Mouse (Mus musculus) heart, embryonic 15.5 days (tissue): ENCODE measurements around the gene Fbxo40. TPM values are rescaled to one million over a fixed set of nuclear protein-coding genes. Genes with fewer than 3 reads are reported as not detected.
A peak's percentile ranks its signal among the peaks of the same experiment; 100 is the strongest.

Source experiments
- ATAC-seq: fragments of 200-750 bp; cut with Nextera tagmentation; replicated peaks from 2 replicates; pipeline ENCODE4 v1.8.0; 2017; ENCODE audit warnings: low read depth, moderate TSS enrichment; ENCODE audit not compliant: insufficient number of reproducible peaks, insufficient read depth, low FRiP score
- H3K27ac ChIP-seq: fragments of 300-500 bp; sonication (generic); 2 replicates; pipeline ENCODE4 v1.5.1; 2015; ENCODE audit warnings: mild to moderate bottlenecking, inconsistent platforms
- H3K27me3 ChIP-seq: fragments of 300-500 bp; sonication (generic); 2 replicates; pipeline ENCODE4 v1.6.1; 2015; ENCODE audit warnings: inconsistent platforms
- H3K36me3 ChIP-seq: fragments of 300-500 bp; sonication (generic); 2 replicates; pipeline ENCODE4 v1.6.1; 2015; ENCODE audit warnings: mild to moderate bottlenecking, inconsistent platforms
- H3K4me1 ChIP-seq: fragments of 300-500 bp; sonication (generic); replicated peaks from 2 replicates; pipeline ENCODE4 v1.6.1; 2015; ENCODE audit warnings: inconsistent platforms
- H3K4me2 ChIP-seq: fragments of 300-500 bp; sonication (generic); 2 replicates; pipeline ENCODE4 v1.6.1; 2015; ENCODE audit warnings: inconsistent platforms, mild to moderate bottlenecking, moderate library complexity
- H3K4me3 ChIP-seq: fragments of 300-500 bp; sonication (generic); 2 replicates; pipeline ENCODE4 v1.5.1; 2015; ENCODE audit warnings: mild to moderate bottlenecking, inconsistent platforms
- H3K9ac ChIP-seq: fragments of 300-500 bp; sonication (generic); 2 replicates; pipeline ENCODE4 v1.6.1; 2015; ENCODE audit warnings: mild to moderate bottlenecking, inconsistent platforms
- H3K9me3 ChIP-seq: fragments of 300-500 bp; sonication (generic); replicated peaks from 2 replicates; pipeline ENCODE4 v1.6.1; 2016; ENCODE audit warnings: inconsistent platforms
- WGBS: fragments of 180-500 bp; shearing (Covaris S2); methylation state at CpG from one replicate; pipeline ENCODE4 v1.1.7; 2015; ENCODE audit warnings: mixed read lengths; 5-methylcytosine and 5-hydroxymethylcytosine counted together
- polyA plus RNA-seq: library from polyadenylated mRNA; unstranded; fragments of >200 nt; fragmentation: Nextera tagmentation; extraction: Ambion mirVana; gene quantifications from 2 replicates; pipeline ENCODE4 v1.2.1, GENCODE M21; 2015

The Fbxo40 gene
- polyA plus RNA-seq, 1 experiment from 2014 or later: 13.8 TPM

DNA sequence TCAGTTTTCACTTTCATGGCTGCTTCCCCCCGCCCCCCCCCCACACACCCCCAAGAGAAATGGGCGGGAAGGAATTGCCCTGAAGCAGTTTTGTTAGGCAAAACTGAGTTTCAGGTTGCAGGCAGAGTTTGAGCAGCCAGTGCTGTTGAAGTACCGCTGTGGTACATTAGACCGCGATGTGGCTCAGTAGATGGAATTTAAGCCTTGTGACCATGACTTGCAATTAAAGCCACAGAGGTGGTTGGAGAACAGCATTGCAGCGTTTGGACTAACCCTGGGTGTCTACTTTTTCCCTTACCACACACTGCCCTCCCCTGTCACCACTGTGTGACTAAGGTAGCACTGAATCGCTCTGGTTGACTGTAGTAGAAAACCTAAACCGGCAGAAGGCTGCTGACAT, 774 bp downstream of the Fbxo40 start:
- H3K4me1 ChIP-seq: peaks cover 23% of the 10 kb centered on the region
- H3K36me3 ChIP-seq: no peaks in the 10 kb centered on the region
- ATAC-seq: peak; percentile 77
- no peaks in the 10 kb centered on the region for H3K9me3 ChIP-seq
- no peaks in the 10 kb centered on the region for H3K27me3 ChIP-seq
- WGBS: 38% methylated on average over 8 of the region's 8 CpGs
- peak overlapping the region; percentile 53 for H3K4me3 ChIP-seq
- H3K9ac ChIP-seq: peak overlapping the region; percentile 44
- peak overlapping the region; percentile 57 for H3K4me2 ChIP-seq
- H3K27ac ChIP-seq: peak overlapping the region; percentile 90

DNA sequence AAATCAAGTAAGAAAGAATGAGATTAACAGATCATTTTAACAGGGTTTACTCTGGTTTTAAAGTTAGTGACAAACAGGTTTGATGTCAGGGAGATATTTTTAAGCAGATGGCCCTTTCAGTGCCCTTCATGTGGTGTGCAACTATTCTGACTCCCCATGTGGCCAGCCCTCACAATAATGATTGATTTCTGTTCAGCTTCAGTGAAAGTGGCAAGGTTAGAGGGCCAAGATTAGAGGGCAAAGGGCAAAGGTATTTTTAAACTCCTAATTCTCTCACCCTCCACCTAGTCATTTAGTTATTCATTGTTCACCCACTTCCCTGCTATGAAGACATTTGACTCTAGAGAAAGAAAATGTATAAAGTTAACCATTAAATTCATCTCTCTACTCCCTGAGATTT, 2.2 kb downstream of the Fbxo40 start:
- Histone ChIP-seq H3K4me2 (peak overlapping the region; percentile 57), H3K4me3 (peak overlapping the region; percentile 53; the same call in 1 of the 2 replicates), H3K36me3 (no peaks in the 10 kb centered on the region), H3K4me1 (peaks cover 26% of the 10 kb centered on the region), H3K27ac (no peak overlapping the region), H3K27me3 (no peaks in the 10 kb centered on the region), H3K9ac (no peak overlapping the region), H3K9me3 (no peaks in the 10 kb centered on the region)
- ATAC-seq: no peak

DNA sequence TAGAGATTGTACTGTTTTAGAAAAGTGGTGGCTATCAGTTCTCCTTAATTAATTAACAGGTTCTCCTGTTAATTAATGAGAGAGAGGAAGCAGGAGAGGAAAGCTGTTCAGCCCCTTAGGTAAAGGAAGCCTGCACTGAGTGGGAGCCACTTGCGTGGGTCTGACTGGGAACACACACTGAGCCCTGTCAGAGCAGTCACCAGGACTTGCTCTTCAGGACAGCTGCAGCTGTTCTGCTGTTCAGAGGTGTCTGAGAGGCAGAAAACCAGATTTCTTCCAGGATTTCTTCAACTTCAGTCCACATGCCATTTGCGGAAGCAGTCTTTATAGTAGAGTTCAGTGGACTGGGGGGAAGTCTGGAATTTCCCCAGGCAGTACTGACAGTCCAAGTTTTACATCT, 2.9 kb downstream of the Fbxo40 start:
- Histone ChIP-seq H3K4me2 (peak overlapping the region; percentile 57), H3K27me3 (no peaks in the 10 kb centered on the region), H3K9me3 (no peaks in the 10 kb centered on the region), H3K36me3 (no peaks in the 10 kb centered on the region), H3K27ac (no peak overlapping the region), H3K4me3 (no peak overlapping the region), H3K4me1 (peaks cover 30% of the 10 kb centered on the region), H3K9ac (no peak overlapping the region)
- 63% methylated on average over 2 of the region's 2 CpGs for WGBS
- no peak for ATAC-seq

DNA sequence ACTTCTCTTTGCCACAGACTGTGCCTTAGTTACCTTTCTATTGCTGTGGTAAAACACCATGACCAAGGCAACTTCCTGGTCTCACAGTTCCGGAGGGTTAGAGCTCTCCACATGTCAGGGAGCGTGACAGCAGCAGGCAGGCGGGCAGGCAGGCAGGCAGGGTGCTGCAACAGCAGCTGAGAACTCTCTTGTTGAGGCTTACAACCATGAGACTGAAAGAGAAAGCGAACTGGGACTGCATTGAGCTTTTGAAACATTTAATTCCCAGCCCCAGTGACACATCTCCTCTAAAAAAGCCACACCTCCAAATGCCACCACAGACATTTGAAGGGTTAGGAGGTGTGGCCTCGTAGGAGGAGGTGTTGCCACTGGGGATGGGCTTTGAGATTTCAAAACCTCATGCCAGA, 4.6 kb downstream of the Fbxo40 start:
- no peak overlapping the region for H3K4me3 ChIP-seq
- H3K4me1 ChIP-seq: peaks cover 23% of the 10 kb centered on the region
- 50% methylated on average over 5 of the region's 5 CpGs for WGBS
- no peaks in the 10 kb centered on the region for H3K27me3 ChIP-seq
- no peak for ATAC-seq
- no peak overlapping the region for H3K9ac ChIP-seq
- H3K27ac ChIP-seq: no peak overlapping the region
- H3K36me3 ChIP-seq: no peaks in the 10 kb centered on the region; the same call in 1 of the 2 replicates
- no peak overlapping the region for H3K4me2 ChIP-seq
- 0 out of 2 replicates have a peak, but pooled peaks cover 4% of the 10 kb centered on the region for H3K9me3 ChIP-seq

DNA sequence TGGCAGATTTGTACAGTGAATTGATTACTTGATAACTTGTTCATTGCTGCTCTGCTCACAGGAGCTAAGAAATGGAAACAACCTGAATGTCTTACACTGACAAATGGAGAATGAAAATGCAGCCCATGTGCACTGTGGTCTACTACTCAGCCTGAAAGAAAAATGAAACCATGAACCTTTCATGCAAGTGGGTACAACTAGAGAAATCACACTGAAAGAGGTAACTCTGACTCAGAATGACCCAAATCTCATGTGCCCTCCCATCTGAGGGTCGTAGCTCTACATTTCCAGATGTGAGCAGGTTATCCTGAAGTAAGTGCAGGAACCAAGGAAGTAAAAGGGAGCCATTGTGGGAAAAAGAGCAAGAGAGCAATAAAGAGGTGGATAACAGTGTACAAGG, 6.5 kb downstream of the Fbxo40 start:
- H3K4me1 ChIP-seq: peaks cover 22% of the 10 kb centered on the region
- no peaks in the 10 kb centered on the region; the same call in 1 of the 2 replicates for H3K36me3 ChIP-seq
- WGBS: 81% methylated on average over 1 of the region's 1 CpGs
- H3K4me3 ChIP-seq: no peak overlapping the region
- H3K9ac ChIP-seq: no peak overlapping the region
- H3K27me3 ChIP-seq: no peaks in the 10 kb centered on the region
- peak overlapping the region; percentile 25 for H3K27ac ChIP-seq
- 0 out of 2 replicates have a peak, but pooled peaks cover 4% of the 10 kb centered on the region for H3K9me3 ChIP-seq
- ATAC-seq: no peak
- H3K4me2 ChIP-seq: no peak overlapping the region

DNA sequence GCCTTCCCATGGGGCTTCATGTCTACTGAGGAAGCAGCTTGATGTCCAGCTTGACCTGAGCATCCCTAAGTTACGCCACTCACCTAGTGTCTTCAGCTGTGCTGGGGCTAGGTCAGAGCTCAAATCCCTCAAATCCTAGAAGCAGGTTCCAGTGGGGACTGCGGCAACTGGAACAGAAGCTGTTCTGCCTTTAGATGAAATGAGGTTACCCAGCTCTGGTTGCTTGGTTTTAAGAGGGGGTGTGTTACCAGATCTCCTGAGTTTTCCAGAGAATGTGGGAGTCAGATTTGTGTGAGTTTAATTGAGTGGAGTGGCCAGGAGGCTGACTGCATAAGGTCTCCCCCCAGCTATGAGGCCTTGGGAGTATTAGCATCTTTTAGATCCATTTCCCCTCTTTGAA, 11.1 kb downstream of the Fbxo40 start:
- Histone ChIP-seq H3K4me1 (0 out of 2 replicates have a peak, but pooled peaks cover 7% of the 10 kb centered on the region), H3K4me3 (no peak overlapping the region), H3K27me3 (no peaks in the 10 kb centered on the region), H3K36me3 (no peaks in the 10 kb centered on the region; the same call in 1 of the 2 replicates), H3K9ac (no peak overlapping the region), H3K9me3 (0 out of 2 replicates have a peak, but pooled peaks cover 4% of the 10 kb centered on the region), H3K27ac (no peak overlapping the region), H3K4me2 (no peak overlapping the region)
- ATAC-seq: no peak
- WGBS: 87% methylated on average over 2 of the region's 2 CpGs

DNA sequence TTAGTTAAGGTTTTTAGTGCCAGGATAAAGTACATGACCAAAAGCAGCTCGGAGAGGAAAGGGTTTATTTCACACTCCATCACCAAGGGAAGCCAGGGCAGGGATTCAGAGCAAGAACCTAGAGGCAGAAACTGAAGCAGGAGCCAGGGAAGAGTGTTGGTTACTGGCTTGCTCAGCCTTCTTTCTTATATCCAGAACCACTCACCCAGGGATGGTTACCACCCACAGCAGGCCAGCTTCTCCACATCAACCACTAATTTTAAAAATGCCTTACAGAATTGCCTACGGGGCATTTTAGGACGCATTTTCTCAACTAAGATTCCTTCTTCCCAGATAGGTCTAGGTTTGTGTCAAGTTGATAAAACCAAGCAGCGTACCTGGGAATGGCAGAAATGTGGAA, 26.9 kb downstream of the Fbxo40 start:
- Histone ChIP-seq H3K9me3 (no peaks in the 10 kb centered on the region), H3K4me3 (no peak overlapping the region), H3K27ac (no peak overlapping the region), H3K4me2 (no peak overlapping the region), H3K27me3 (no peaks in the 10 kb centered on the region), H3K4me1 (no peaks in the 10 kb centered on the region), H3K9ac (no peak overlapping the region), H3K36me3 (peaks cover 17% of the 10 kb centered on the region; the same call in 1 of the 2 replicates)
- 82% methylated on average over 4 of the region's 4 CpGs for WGBS
- no peak for ATAC-seq

DNA sequence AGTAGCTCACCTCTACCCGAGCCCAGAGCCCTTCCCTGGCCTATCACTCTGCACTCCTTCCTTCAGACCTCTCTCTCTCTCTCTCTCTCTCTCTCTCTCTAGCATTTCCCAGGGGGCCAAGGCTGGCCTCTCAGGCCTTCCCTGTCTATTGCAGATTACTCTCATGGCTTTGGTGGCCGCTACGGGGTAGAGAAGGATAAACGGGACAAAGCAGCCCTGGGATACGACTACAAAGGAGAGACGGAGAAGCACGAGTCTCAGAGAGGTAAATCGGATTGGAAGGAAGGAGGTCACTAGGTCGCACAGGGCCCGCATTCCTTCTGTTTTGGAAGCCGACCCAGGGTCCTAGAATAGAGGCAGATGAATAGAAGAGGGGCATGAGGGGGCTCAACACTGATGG, 35.2 kb downstream of the Fbxo40 start:
- H3K4me3 ChIP-seq: no peak overlapping the region
- WGBS: 74% methylated on average over 11 of the region's 11 CpGs
- ATAC-seq: no peak
- no peak overlapping the region for H3K9ac ChIP-seq
- no peak overlapping the region for H3K27ac ChIP-seq
- H3K4me2 ChIP-seq: no peak overlapping the region
- no peaks in the 10 kb centered on the region for H3K27me3 ChIP-seq
- H3K4me1 ChIP-seq: no peaks in the 10 kb centered on the region
- H3K9me3 ChIP-seq: no peaks in the 10 kb centered on the region
- H3K36me3 ChIP-seq: no peaks in the 10 kb centered on the region

DNA sequence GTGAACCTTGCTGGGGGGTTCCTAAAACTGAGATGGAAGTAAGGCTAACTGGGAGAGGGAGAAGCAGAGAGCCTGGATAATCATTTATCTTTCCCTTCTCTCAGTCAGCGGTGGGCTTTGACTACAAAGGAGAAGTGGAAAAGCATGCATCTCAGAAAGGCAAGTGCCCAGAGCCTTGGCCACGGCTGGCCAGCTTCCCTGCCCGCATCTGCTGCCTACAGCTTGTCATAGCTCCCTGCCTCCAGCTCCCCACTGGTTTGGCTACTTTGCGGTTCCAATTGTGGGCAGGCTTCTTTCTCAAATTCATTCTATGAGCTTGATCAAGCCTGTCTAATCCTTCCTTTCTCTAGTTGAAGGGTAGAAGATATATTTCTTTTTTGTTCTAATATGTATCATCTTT, 39.2 kb downstream of the Fbxo40 start:
- H3K4me1 ChIP-seq: no peaks in the 10 kb centered on the region
- H3K9ac ChIP-seq: no peak overlapping the region
- no peak overlapping the region for H3K4me2 ChIP-seq
- no peak overlapping the region for H3K27ac ChIP-seq
- no peaks in the 10 kb centered on the region for H3K9me3 ChIP-seq
- WGBS: 63% methylated on average over 4 of the region's 4 CpGs
- ATAC-seq: no peak
- H3K36me3 ChIP-seq: no peaks in the 10 kb centered on the region
- no peak overlapping the region for H3K4me3 ChIP-seq
- no peaks in the 10 kb centered on the region for H3K27me3 ChIP-seq

DNA sequence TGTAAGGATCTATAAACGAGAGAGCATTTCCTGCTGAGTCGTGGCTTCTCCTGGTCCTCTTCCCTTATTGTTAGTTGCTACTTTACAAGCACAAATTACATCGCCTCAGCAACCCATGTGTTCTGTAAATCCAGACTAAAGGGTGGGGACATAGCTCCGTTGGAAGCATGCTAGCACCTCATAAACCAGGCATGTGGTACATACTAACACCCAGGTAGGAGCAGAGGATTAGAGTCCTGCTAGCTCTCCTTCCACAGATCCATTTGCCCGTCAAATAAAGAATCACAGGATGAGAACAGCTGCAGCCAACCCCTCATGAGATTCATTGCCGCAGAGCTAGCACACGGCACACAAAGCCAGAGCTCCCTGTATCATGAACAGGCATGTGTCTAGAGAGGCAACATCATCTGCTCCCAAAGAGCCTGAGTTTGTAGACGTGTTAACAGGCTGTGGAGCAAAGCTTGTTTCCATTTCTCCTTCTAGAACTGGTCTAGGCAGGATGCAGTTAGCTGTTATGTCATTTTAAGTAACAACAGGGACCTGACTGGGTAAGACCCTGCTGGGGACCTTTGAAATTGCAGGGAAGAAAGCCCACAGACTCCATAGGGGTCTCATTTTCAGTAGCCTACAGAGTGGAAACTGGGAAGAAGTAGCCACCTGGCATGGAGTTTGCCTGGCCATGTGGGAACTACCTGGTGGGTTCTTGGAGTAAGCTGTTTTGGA, 40.5 kb downstream of the Fbxo40 start:
- no peak overlapping the region for H3K4me2 ChIP-seq
- no peaks in the 10 kb centered on the region for H3K9me3 ChIP-seq
- no peak overlapping the region for H3K4me3 ChIP-seq
- no peaks in the 10 kb centered on the region for H3K27me3 ChIP-seq
- peaks cover 5% of the 10 kb centered on the region; the same call in 1 of the 2 replicates for H3K4me1 ChIP-seq
- H3K9ac ChIP-seq: no peak overlapping the region
- 62% methylated on average over 8 of the region's 8 CpGs for WGBS
- no peak for ATAC-seq
- no peaks in the 10 kb centered on the region for H3K36me3 ChIP-seq
- no peak overlapping the region for H3K27ac ChIP-seq

DNA sequence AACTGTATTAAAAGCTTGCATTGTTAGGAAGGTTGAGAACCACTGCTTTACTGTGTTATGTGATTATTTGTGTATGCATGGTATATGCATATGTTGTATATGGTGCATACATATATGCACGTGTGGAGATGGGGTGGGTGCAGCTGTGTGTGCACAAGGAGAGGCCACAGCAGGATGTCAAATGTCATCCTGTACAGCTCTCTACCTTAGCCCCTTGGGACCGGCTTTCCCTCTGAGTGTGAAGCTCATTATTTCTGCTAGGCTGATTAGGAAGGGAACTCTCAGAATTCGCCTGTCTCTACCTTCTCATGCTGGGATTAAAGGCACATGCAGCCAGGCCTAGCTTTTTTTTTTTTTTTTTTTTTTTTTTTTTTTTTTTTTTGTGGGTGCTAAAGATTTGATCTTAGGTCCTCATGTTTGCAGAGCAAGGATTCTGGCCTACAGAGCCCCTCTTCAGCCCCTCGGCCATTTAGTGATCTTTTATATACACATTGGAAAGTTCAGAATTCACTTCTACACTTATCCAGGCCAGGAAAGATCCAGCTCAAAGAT, 42.5 kb downstream of the Fbxo40 start:
- Histone ChIP-seq H3K9ac (no peak overlapping the region), H3K36me3 (no peaks in the 10 kb centered on the region), H3K9me3 (no peaks in the 10 kb centered on the region), H3K27me3 (no peaks in the 10 kb centered on the region), H3K27ac (no peak overlapping the region), H3K4me2 (no peak overlapping the region), H3K4me1 (peaks cover 5% of the 10 kb centered on the region; the same call in 1 of the 2 replicates), H3K4me3 (no peak overlapping the region)
- ATAC-seq: no peak
- WGBS: 66% methylated on average over 4 of the region's 4 CpGs
